Mouse (Mus musculus) midbrain, embryonic 13.5 days (tissue): Measurements from ENCODE around the gene Dgkg. TPM values are rescaled to one million over a fixed set of nuclear protein-coding genes. Genes with fewer than 3 reads are reported as not detected.

Experiments used
- ATAC-seq: fragments of 200-750 bp; cut with Nextera tagmentation; 2 replicates; pipeline ENCODE4 v1.8.0; 2017; ENCODE audit warnings: mild to moderate bottlenecking, moderate TSS enrichment, moderate library complexity
- H3K27ac ChIP-seq: fragments of 300-500 bp; sonication (generic); 2 replicates; pipeline ENCODE4 v1.5.1; 2015; ENCODE audit warnings: inconsistent platforms, mild to moderate bottlenecking, moderate library complexity
- H3K27me3 ChIP-seq: fragments of 300-500 bp; sonication (generic); 2 replicates; pipeline ENCODE4 v1.6.1; 2015; ENCODE audit warnings: mild to moderate bottlenecking, inconsistent platforms
- H3K36me3 ChIP-seq: fragments of 300-500 bp; sonication (generic); 2 replicates; pipeline ENCODE4 v1.6.1; 2015; ENCODE audit warnings: mild to moderate bottlenecking, inconsistent platforms
- H3K4me1 ChIP-seq: fragments of 300-500 bp; sonication (generic); replicated peaks from 2 replicates; pipeline ENCODE4 v1.6.1; 2015; ENCODE audit warnings: inconsistent platforms
- H3K4me2 ChIP-seq: fragments of 300-500 bp; sonication (generic); replicated peaks from 2 replicates; pipeline ENCODE4 v1.6.1; 2015; ENCODE audit warnings: moderate library complexity, mild to moderate bottlenecking, inconsistent platforms
- H3K4me3 ChIP-seq: fragments of 300-500 bp; sonication (generic); replicated peaks from 2 replicates; pipeline ENCODE4 v1.5.1; 2015; ENCODE audit warnings: mild to moderate bottlenecking, inconsistent platforms
- H3K9ac ChIP-seq: fragments of 300-500 bp; sonication (generic); replicated peaks from 2 replicates; pipeline ENCODE4 v1.6.1; 2015; ENCODE audit warnings: mild to moderate bottlenecking, inconsistent platforms
- H3K9me3 ChIP-seq: fragments of 300-500 bp; sonication (generic); 2 replicates; pipeline ENCODE4 v1.6.1; 2016; ENCODE audit warnings: mild to moderate bottlenecking, inconsistent platforms
- WGBS: fragments of 180-500 bp; shearing (Covaris S2); methylation state at CpG from one replicate; pipeline ENCODE4 v1.1.7; 2015; 5-methylcytosine and 5-hydroxymethylcytosine counted together
- polyA plus RNA-seq: library from polyadenylated mRNA; unstranded; fragments of >200 nt; fragmentation: Nextera tagmentation; extraction: Ambion mirVana; gene quantifications from 2 replicates; pipeline ENCODE4 v1.2.1, GENCODE M21; 2015

The Dgkg gene
- polyA plus RNA-seq, 1 experiment from 2014 or later, result 0.46 TPM

DNA sequence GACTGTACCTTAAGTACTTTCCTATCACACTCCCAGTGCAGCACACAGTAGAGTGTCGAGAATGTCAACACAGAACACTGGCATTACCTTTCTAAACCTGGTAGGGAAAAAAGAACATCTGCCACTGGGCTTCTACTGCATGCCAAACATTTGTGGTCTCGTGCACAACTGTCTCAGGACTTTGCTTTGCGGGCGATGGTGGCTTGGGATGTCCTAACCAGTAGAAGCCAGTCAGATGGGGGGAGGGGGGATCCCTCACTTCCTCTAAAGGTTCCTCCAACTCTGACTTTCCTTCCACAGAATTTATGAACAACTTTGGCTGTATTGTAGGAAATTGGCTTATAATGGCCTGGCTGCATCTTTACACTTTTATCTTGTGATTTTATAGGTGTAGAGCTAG, 7.0 kb upstream of the Dgkg start:
- Histone ChIP-seq H3K36me3 (no peaks in the 10 kb centered on the region), H3K27ac (no peak overlapping the region), H3K9me3 (no peaks in the 10 kb centered on the region), H3K9ac (no peak overlapping the region), H3K4me2 (no peak overlapping the region), H3K27me3 (peaks cover 4% of the 10 kb centered on the region; the same call in 1 of the 2 replicates), H3K4me3 (no peak overlapping the region), H3K4me1 (no peaks in the 10 kb centered on the region)
- WGBS, result 88% methylated on average over 4 of the region's 4 CpGs
- no peak for ATAC-seq

DNA sequence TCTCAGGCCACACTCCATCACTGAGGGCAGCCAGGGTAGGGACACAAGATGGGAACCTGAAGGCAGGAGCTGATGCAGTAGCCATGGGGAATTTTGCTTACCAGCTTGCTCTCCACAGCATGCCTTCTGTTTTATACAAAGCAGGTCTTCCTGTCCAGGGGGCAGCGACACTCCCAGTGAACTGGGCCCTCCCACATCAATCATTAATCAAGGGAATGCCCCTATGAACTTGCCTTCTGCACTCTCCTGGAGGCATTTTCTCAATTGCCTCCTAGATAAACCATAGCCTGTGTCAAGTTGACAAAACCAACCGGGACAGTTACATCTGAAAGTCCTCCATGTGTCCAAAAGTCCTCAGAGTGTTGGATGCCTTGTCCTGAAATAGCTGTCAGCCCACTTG, 6.1 kb upstream of the Dgkg start:
- H3K36me3 ChIP-seq, result no peaks in the 10 kb centered on the region
- H3K9ac ChIP-seq, result no peak overlapping the region
- no peak overlapping the region for H3K4me2 ChIP-seq
- H3K9me3 ChIP-seq, result no peaks in the 10 kb centered on the region
- no peak for ATAC-seq
- H3K27me3 ChIP-seq, result peaks cover 13% of the 10 kb centered on the region
- H3K4me1 ChIP-seq, result no peaks in the 10 kb centered on the region
- 62% methylated on average over 2 of the region's 2 CpGs for WGBS
- H3K27ac ChIP-seq, result no peak overlapping the region
- H3K4me3 ChIP-seq, result no peak overlapping the region

DNA sequence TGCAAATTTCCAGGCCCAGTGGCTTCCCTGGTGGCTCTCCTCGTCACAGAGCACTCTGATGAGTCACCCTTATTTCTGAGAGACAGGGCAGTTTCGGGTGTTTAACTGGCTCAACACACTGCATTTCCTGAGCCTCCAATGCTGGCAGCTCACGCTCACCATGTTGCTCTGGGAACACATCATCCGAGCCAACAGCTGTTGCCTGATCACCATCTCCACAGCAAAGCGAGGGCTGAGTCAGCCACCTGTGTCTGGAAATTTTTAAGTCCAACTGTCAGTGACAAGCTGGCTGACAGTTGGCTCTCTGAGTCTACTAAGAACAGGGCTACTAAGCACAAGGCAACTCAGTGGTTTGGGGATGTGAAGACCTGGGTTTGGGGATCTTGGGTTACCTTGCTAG, 4.1 kb upstream of the Dgkg start:
- Histone ChIP-seq H3K4me1 (peaks cover 12% of the 10 kb centered on the region), H3K36me3 (no peaks in the 10 kb centered on the region), H3K9me3 (no peaks in the 10 kb centered on the region), H3K27ac (no peak overlapping the region), H3K27me3 (peaks cover 33% of the 10 kb centered on the region), H3K9ac (no peak overlapping the region), H3K4me2 (no peak overlapping the region), H3K4me3 (no peak overlapping the region)
- WGBS, result 78% methylated on average over 5 of the region's 5 CpGs
- no peak for ATAC-seq

DNA sequence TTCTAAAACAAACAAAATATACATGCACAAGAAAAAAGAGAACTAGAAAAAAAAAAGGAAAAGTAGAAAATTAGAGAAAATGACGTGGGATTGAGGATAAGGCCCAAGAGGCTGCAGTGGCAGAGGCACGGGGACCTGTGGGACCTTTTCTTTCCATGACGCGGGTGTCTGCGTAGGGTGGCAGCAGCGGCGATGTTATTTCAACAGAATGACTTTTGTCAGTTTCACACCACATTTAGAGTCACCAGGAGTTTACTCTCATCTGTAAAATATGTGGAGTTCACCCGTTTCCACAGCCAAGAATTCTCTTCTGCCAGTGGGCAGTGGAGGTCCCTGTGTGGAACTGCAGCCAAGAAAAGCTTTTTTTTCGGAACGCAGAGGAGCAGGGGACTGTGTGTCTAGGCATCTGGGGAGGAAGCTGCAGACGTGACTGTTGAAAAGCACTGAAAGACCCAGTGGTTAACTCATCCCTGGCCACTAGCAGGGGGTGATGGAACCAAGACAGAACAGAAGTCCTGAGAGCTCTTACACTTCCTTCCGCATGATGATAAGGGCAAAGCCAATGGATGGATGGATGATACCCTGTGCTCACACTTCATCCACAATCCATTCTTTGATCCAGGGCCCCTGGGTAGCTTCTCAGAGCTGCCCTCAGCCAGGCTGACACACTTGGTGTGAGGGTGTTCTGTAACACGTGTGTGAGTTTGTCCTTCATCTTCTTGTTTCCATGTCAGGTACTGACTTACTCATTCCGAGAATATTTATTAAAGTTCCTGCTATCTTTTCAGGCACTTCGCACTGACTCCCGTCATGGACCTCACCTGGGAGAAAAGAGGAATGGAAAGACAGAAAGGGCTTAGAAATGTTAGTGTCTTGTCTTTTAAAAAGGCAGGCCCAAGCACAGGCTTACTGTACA, 1.1 kb upstream of the Dgkg start:
- no peaks in the 10 kb centered on the region for H3K9me3 ChIP-seq
- no peak for ATAC-seq
- no peak overlapping the region for H3K4me2 ChIP-seq
- no peak overlapping the region for H3K4me3 ChIP-seq
- no peak overlapping the region for H3K9ac ChIP-seq
- peaks cover 51% of the 10 kb centered on the region for H3K27me3 ChIP-seq
- 77% methylated on average over 16 of the region's 16 CpGs for WGBS
- H3K4me1 ChIP-seq, result peaks cover 16% of the 10 kb centered on the region
- H3K36me3 ChIP-seq, result no peaks in the 10 kb centered on the region
- H3K27ac ChIP-seq, result no peak overlapping the region

DNA sequence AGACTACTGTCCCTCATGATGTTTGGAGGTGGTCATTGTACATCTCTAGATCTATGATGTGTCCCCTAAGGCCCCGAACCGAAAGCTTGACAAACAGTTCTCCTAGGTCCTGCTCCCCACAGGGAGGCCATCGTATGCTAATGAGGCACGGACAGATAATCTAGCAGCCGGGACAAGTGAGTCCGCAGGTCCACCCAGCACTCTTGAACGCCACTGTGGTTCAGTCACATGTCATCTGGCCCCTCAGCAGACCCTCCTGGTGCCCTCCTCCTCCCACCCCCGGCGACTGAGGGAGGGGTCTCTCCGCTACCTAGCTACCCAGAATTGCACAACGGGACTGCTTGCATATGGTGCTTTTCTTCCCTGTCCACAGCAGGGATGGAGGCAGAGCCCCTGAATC, 1.2 kb downstream of the Dgkg start:
- H3K27me3 ChIP-seq, result peaks cover 54% of the 10 kb centered on the region
- no peak overlapping the region for H3K27ac ChIP-seq
- WGBS, result 11% methylated on average over 11 of the region's 11 CpGs
- no peaks in the 10 kb centered on the region for H3K9me3 ChIP-seq
- peak overlapping the region; percentile 79 for H3K4me2 ChIP-seq
- H3K9ac ChIP-seq, result no peak overlapping the region
- ATAC-seq, result 0 out of 2 replicates have a peak, but pooled peaks have one; percentile 34
- peaks cover 16% of the 10 kb centered on the region for H3K4me1 ChIP-seq
- H3K4me3 ChIP-seq, result peak overlapping the region; percentile 3; the same call in 1 of the 2 replicates
- H3K36me3 ChIP-seq, result no peaks in the 10 kb centered on the region

DNA sequence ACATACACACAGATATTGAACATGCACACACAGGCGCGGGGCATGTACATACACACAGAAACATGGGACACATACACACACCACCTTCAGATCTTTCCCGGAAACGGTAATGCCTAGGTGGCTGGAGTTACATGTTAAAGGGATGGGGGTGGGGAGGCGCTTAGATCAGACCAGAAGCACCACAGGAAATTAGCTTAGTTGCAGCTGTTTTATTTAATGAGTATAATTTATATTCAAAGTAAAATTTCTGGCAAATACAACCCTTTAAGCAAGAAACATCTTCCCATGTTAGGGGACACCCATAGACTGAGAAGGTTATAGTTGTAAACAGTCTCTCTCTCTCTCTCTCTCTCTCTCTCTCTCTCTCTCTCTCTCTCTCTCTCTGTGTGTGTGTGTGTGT, 1.8 kb downstream of the Dgkg start:
- Histone ChIP-seq H3K4me2 (no peak overlapping the region), H3K4me3 (no peak overlapping the region), H3K4me1 (peaks cover 16% of the 10 kb centered on the region), H3K27ac (no peak overlapping the region), H3K9me3 (no peaks in the 10 kb centered on the region), H3K9ac (no peak overlapping the region), H3K36me3 (no peaks in the 10 kb centered on the region), H3K27me3 (peaks cover 54% of the 10 kb centered on the region)
- 74% methylated on average over 5 of the region's 5 CpGs for WGBS
- ATAC-seq, result no peak

DNA sequence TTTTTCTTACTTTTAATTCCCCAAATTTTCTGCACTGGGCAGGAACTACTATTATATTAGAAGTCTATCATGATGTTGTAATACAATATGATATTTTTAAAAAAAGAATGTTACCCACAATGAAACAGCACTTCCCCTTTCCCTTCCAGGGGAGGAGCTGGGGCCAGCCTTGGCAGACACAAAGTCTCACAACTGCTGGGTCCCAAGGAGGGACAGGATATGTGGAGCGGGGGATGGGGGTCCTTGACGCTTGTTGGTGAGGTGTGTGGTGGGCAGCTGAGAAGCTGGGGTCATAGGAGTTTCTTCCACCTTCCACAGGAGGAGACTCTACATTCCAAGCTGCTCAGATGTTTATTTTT, 2.6 kb downstream of the Dgkg start:
- Histone ChIP-seq H3K27ac (no peak overlapping the region), H3K9ac (no peak overlapping the region), H3K4me1 (peaks cover 16% of the 10 kb centered on the region), H3K4me2 (no peak overlapping the region), H3K27me3 (peaks cover 53% of the 10 kb centered on the region), H3K9me3 (no peaks in the 10 kb centered on the region), H3K36me3 (no peaks in the 10 kb centered on the region), H3K4me3 (no peak overlapping the region)
- 63% methylated on average over 2 of the region's 2 CpGs for WGBS
- ATAC-seq, result no peak

DNA sequence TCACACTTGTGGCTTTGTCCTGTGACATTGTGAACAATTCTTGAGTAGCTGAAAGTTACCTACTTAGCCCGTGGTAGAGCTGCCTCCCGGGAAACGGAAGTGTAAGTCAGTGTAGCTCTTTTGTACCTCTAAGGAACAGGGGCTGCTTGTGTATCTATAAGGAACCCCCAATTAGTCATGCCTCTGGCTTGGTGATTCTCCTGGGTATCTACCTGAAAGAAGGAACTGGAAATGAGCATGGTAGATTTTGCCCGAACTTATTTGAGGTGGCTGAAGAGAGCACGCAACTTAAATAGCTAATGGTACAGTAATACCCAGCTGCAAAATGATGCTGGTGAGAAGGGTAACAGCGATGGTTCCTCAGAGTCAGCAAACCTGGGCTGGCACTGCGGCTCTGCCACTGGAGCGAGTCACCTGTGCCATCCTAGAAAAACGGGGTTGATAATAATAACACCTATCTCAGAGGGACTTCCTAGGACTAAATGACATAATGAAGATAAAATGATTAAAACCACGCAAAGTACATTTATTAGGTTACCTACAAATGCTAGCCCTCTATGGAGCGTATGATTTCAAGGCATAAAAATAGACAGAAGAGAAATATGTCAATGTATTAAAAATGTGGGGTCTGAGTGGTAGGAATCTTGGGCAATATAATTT, 3.1 kb downstream of the Dgkg start:
- H3K4me3 ChIP-seq, result no peak overlapping the region
- no peaks in the 10 kb centered on the region for H3K9me3 ChIP-seq
- H3K36me3 ChIP-seq, result no peaks in the 10 kb centered on the region
- no peak overlapping the region for H3K9ac ChIP-seq
- peaks cover 50% of the 10 kb centered on the region for H3K27me3 ChIP-seq
- no peak overlapping the region for H3K27ac ChIP-seq
- no peak for ATAC-seq
- H3K4me2 ChIP-seq, result no peak overlapping the region
- H3K4me1 ChIP-seq, result peaks cover 16% of the 10 kb centered on the region
- 86% methylated on average over 11 of the region's 11 CpGs for WGBS

DNA sequence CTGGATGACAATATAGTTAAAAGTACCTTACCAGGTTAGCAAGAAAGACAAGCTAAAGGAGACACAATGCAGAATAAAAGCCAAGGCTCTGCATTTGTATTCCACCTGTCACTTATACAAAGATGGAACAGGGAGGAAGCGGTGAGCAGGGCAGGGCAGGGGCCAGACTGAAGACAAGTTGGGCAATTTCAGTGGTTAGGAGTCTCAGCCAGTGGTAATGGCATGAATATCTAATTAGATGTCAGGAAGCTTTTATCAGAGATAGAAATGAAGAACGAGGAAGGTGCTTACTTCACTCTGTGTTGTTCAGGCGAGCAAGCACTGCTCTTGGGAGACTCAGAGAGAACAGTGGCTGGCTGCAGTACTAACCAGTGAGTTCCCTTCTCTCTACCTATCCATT, 5.8 kb downstream of the Dgkg start:
- H3K27ac ChIP-seq, result no peak overlapping the region
- no peaks in the 10 kb centered on the region for H3K36me3 ChIP-seq
- no peak overlapping the region for H3K4me3 ChIP-seq
- H3K9me3 ChIP-seq, result no peaks in the 10 kb centered on the region
- WGBS, result 70% methylated on average over 3 of the region's 3 CpGs
- no peak overlapping the region for H3K9ac ChIP-seq
- no peak for ATAC-seq
- peaks cover 6% of the 10 kb centered on the region for H3K4me1 ChIP-seq
- peaks cover 23% of the 10 kb centered on the region for H3K27me3 ChIP-seq
- no peak overlapping the region for H3K4me2 ChIP-seq

DNA sequence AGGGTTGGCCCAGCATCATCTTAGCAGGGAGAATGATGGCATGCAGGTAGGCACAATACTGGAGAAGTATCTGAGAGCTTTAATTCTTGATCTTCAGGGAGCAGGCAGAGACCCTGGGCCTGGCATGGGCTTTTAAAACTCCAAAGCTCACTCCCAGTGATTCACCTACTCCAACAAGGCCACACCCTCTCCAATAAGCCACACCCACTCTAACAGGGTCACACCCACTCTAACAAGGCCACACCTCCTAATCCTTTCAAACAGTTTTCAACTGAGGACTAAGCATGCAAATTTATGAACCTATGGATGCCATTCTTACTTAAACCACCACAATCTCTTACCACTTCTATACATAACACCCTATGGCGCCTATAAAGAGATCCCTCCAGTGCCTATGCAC, 11.8 kb downstream of the Dgkg start:
- H3K36me3 ChIP-seq, result no peaks in the 10 kb centered on the region
- 76% methylated on average over 1 of the region's 1 CpGs for WGBS
- no peak for ATAC-seq
- H3K4me3 ChIP-seq, result no peak overlapping the region
- 0 out of 2 replicates have a peak, but pooled peaks cover 4% of the 10 kb centered on the region for H3K4me1 ChIP-seq
- no peak overlapping the region for H3K9ac ChIP-seq
- H3K27me3 ChIP-seq, result no peaks in the 10 kb centered on the region
- no peak overlapping the region for H3K27ac ChIP-seq
- no peak overlapping the region for H3K4me2 ChIP-seq
- no peaks in the 10 kb centered on the region for H3K9me3 ChIP-seq

DNA sequence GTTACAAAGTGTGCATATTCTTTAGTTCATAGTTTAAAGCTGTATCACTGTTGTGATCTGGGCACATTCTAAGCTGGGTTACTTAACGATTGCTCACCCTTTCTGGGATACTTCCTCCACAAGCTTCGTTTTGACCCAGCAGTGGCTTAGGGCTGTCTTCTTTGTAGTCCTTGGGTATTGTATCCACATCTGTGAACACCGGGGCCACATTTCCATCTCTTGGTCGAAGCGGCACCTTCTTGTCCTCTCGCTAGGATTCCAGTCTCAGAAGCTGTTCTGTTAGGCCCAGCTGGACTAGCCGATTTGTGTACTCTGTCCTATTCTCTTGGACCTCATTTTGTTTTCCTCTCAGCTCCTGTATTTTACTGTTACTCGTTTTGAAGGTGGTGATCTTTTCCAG, 13.6 kb downstream of the Dgkg start:
- Histone ChIP-seq H3K27me3 (no peaks in the 10 kb centered on the region), H3K4me1 (0 out of 2 replicates have a peak, but pooled peaks cover 4% of the 10 kb centered on the region), H3K27ac (no peak overlapping the region), H3K9me3 (no peaks in the 10 kb centered on the region), H3K4me3 (no peak overlapping the region), H3K9ac (no peak overlapping the region), H3K36me3 (no peaks in the 10 kb centered on the region), H3K4me2 (no peak overlapping the region)
- 62% methylated on average over 8 of the region's 8 CpGs for WGBS
- no peak for ATAC-seq

DNA sequence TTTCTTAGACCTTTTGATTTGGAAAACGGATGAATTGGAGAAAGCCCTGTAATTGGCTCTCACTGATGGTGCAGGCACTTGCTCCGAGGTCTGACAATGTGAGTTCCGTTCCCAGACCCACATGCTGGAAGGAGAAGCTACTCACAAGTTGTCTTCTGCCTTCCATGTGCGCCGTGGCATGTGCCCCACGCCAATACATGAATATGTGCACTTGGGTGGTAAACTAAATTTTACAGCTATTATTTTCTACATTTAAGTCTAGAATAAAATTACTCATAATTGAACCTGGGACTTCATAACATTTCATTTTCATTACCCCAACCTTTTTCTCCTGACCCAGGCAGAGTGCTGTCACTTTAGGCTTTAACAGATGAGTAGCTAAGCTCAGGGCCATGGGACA, 14.1 kb downstream of the Dgkg start:
- no peak for ATAC-seq
- Histone ChIP-seq H3K9ac (no peak overlapping the region), H3K36me3 (no peaks in the 10 kb centered on the region), H3K27me3 (no peaks in the 10 kb centered on the region), H3K4me2 (no peak overlapping the region), H3K27ac (no peak overlapping the region), H3K4me3 (no peak overlapping the region), H3K9me3 (no peaks in the 10 kb centered on the region), H3K4me1 (0 out of 2 replicates have a peak, but pooled peaks cover 4% of the 10 kb centered on the region)
- WGBS, result 91% methylated on average over 6 of the region's 6 CpGs
